ENCODE assay signal across 11 mouse cellular contexts in the genomic region with DNA sequence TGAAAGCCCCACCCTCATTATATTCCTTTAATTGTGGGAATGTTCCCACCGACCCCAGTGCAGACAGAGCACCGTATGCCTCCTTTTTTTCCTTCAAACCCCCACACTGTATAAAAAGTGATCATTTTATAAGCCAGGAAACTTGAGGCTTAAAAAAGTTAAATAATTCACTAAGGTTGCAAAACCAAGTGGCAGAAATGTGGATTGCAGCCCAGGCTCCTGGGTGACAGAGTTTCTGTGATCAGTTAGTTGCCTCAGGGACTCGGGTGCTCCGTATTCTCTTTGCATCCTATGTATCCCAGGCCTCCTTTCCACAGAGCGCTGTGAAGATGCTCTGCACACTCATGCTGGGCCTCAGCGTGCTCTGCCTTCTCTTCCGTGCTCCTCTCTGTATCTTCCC.
"Had no signal": no experiment of that assay in that cellular context is flagged by ENCODE, and none has a peak within 500 bp of the region (broad histone marks: within the 10 kb centered on the region; RNA-seq: fewer than 3 reads in every experiment).

No protein-coding gene starts in this region.

- H3K4me2 ChIP-seq: kidney, embryonic 15.5 days; limb, embryonic 15.5 days; liver, embryonic 12.5 days; midbrain, embryonic 11.5 days; stomach, embryonic 15.5 days had no signal

- H3K4me1 ChIP-seq: liver, embryonic 12.5 days; stomach, embryonic 15.5 days had no signal

- H3K4me3 ChIP-seq: kidney, embryonic 15.5 days; limb, embryonic 15.5 days; liver, embryonic 12.5 days; stomach, embryonic 15.5 days had no signal

- H3K9me3 ChIP-seq: kidney, embryonic 15.5 days; limb, embryonic 15.5 days; liver, embryonic 12.5 days; stomach, embryonic 15.5 days had no signal

- H3K27ac ChIP-seq: kidney, embryonic 15.5 days; liver, embryonic 12.5 days; stomach, embryonic 15.5 days had no signal

- DNase-seq: kidney, postnatal 14 days; layer of hippocampus, postnatal 36 days; lung, postnatal 4 days; right cerebral cortex, postnatal 14 days; thymus, postnatal 4 days had no signal

- ATAC-seq: liver, embryonic 12.5 days; midbrain, embryonic 16.5 days had no signal

- H3K27me3 ChIP-seq: kidney, embryonic 15.5 days; limb, embryonic 15.5 days; liver, embryonic 12.5 days; stomach, embryonic 15.5 days had no signal

- H3K9ac ChIP-seq: kidney, embryonic 15.5 days; limb, embryonic 15.5 days; liver, embryonic 12.5 days; stomach, embryonic 15.5 days had no signal
